Mouse (Mus musculus) limb, embryonic 11.5 days (tissue): ENCODE data around the gene Sugp1. TPM values are rescaled to one million over a fixed set of nuclear protein-coding genes. Genes with fewer than 3 reads are reported as not detected.

Experiments used
- ATAC-seq: fragments of 200-750 bp; cut with Nextera tagmentation; 2 replicates; pipeline ENCODE4 v1.8.0; 2017; ENCODE audit warnings: low read depth; ENCODE audit not compliant: insufficient number of reproducible peaks, low FRiP score, low TSS enrichment
- DNase-seq: peaks from one replicate; pipeline ENCODE4 v3.0.0-alpha.2; 2015; ENCODE audit warnings: low spot score
- H3K27ac ChIP-seq: fragments of 300-500 bp; sonication (generic); replicated peaks from 2 replicates; pipeline ENCODE4 v1.5.1; 2014; ENCODE audit warnings: low read depth, mild to moderate bottlenecking, low read length
- H3K27me3 ChIP-seq: fragments of 300-500 bp; sonication (generic); 2 replicates; pipeline ENCODE4 v1.6.1; 2014; ENCODE audit warnings: mild to moderate bottlenecking, low read length, mixed read lengths; ENCODE audit not compliant: control insufficient read depth, insufficient read depth
- H3K36me3 ChIP-seq: fragments of 300-500 bp; sonication (generic); 2 replicates; pipeline ENCODE4 v1.6.1; 2014; ENCODE audit warnings: mild to moderate bottlenecking, low read length, moderate library complexity, mixed read lengths; ENCODE audit not compliant: control insufficient read depth, insufficient read depth
- H3K4me1 ChIP-seq: fragments of 300-500 bp; sonication (generic); 2 replicates; pipeline ENCODE4 v1.6.1; 2014; ENCODE audit warnings: low read length, mixed read lengths; ENCODE audit not compliant: control insufficient read depth, insufficient read depth
- H3K4me2 ChIP-seq: fragments of 300-500 bp; sonication (generic); 2 replicates; pipeline ENCODE4 v1.6.1; 2014; ENCODE audit warnings: low read depth, mild to moderate bottlenecking, moderate library complexity; ENCODE audit not compliant: severe bottlenecking
- H3K4me3 ChIP-seq: fragments of 300-500 bp; sonication (generic); 2 replicates; pipeline ENCODE4 v1.5.1; 2014; ENCODE audit warnings: low read depth, low read length
- H3K9ac ChIP-seq: fragments of 300-500 bp; sonication (generic); 2 replicates; pipeline ENCODE4 v1.6.1; 2014; ENCODE audit warnings: mild to moderate bottlenecking, low read length
- H3K9me3 ChIP-seq: fragments of 300-500 bp; sonication (generic); 2 replicates; pipeline ENCODE4 v1.6.1; 2016; ENCODE audit warnings: low read length; ENCODE audit not compliant: control insufficient read depth
- WGBS: fragments of 180-500 bp; shearing (Covaris S2); extraction: QIAGEN DNeasy Blood & Tissue Kit; methylation state at CpG from one replicate; pipeline ENCODE4 v1.1.7; 2014; 5-methylcytosine and 5-hydroxymethylcytosine counted together
- polyA plus RNA-seq: library from polyadenylated mRNA; unstranded; fragments of >200 nt; fragmentation: Nextera tagmentation; extraction: Ambion mirVana; gene quantifications from 2 replicates; pipeline ENCODE4 v1.2.1, GENCODE M21; 2014

Gene Sugp1
- polyA plus RNA-seq, 1 experiment from 2014 or later = 39.1 TPM

GRCm38 (mm10) chr8:70087237-70087636 is 44.6 kb downstream of the Sugp1 start:
- Histone ChIP-seq H3K4me3 (no peak overlapping the region), H3K27me3 (peaks cover 79% of the 10 kb centered on the region), H3K9me3 (no peaks in the 10 kb centered on the region), H3K4me1 (peaks cover 15% of the 10 kb centered on the region), H3K9ac (no peak overlapping the region), H3K27ac (no peak overlapping the region), H3K4me2 (no peak overlapping the region), H3K36me3 (no peaks in the 10 kb centered on the region)
- no peak for DNase-seq
- ATAC-seq = no peak
- 8% methylated on average over 7 of the region's 7 CpGs for WGBS

- peak; percentile 41; the same call in 1 of the 2 replicates for ATAC-seq
- Histone ChIP-seq H3K27ac (no peak overlapping the region), H3K27me3 (peaks cover 73% of the 10 kb centered on the region), H3K4me1 (peaks cover 15% of the 10 kb centered on the region), H3K9ac (peak overlapping the region; percentile 35; the same call in 1 of the 2 replicates), H3K4me3 (peak overlapping the region; percentile 31), H3K9me3 (no peaks in the 10 kb centered on the region), H3K4me2 (peak overlapping the region; percentile 78), H3K36me3 (no peaks in the 10 kb centered on the region)
- WGBS = 5% methylated on average over 56 of the region's 56 CpGs
- peak; percentile 80 for DNase-seq
These were observed 45.4 kb downstream of the Sugp1 start for GRCm38 (mm10) chr8:70087836-70088650.

GRCm38 (mm10) chr8:70089296-70089960 is 46.8 kb downstream of the Sugp1 start:
- H3K27me3 ChIP-seq = peaks cover 60% of the 10 kb centered on the region
- ATAC-seq = no peak
- WGBS = 67% methylated on average over 9 of the region's 9 CpGs

GRCm38 (mm10) chr8:70092786-70093185 is 50.2 kb downstream of the Sugp1 start:
- no peak for DNase-seq
- Histone ChIP-seq H3K27me3 (peaks cover 27% of the 10 kb centered on the region), H3K4me1 (peaks cover 4% of the 10 kb centered on the region; the same call in 1 of the 2 replicates)

More at GRCm38 (mm10) chr8:70089296-70089960, 46.8 kb downstream of the Sugp1 start:
- Histone ChIP-seq H3K4me1 (peaks cover 6% of the 10 kb centered on the region), H3K27ac (no peak overlapping the region), H3K36me3 (no peaks in the 10 kb centered on the region), H3K9me3 (no peaks in the 10 kb centered on the region), H3K4me3 (no peak overlapping the region), H3K4me2 (no peak overlapping the region), H3K9ac (no peak overlapping the region)
- DNase-seq = no peak

GRCm38 (mm10) chr8:70099276-70099675 is 56.7 kb downstream of the Sugp1 start:
- Histone ChIP-seq H3K9ac (no peak overlapping the region), H3K9me3 (no peaks in the 10 kb centered on the region), H3K36me3 (no peaks in the 10 kb centered on the region), H3K4me2 (no peak overlapping the region), H3K4me1 (no peaks in the 10 kb centered on the region), H3K27me3 (no peaks in the 10 kb centered on the region), H3K4me3 (no peak overlapping the region), H3K27ac (no peak overlapping the region)
- ATAC-seq = no peak
- DNase-seq = no peak
- 70% methylated on average over 8 of the region's 8 CpGs for WGBS

More at GRCm38 (mm10) chr8:70092786-70093185, 50.2 kb downstream of the Sugp1 start:
- Histone ChIP-seq H3K4me2 (no peak overlapping the region), H3K36me3 (no peaks in the 10 kb centered on the region), H3K9ac (no peak overlapping the region), H3K4me3 (no peak overlapping the region), H3K9me3 (no peaks in the 10 kb centered on the region), H3K27ac (no peak overlapping the region)
- ATAC-seq = no peak
- 49% methylated on average over 8 of the region's 8 CpGs for WGBS

GRCm38 (mm10) chr8:70100241-70100640 is 57.6 kb downstream of the Sugp1 start:
- no peak overlapping the region for H3K9ac ChIP-seq
- no peaks in the 10 kb centered on the region for H3K4me1 ChIP-seq
- no peaks in the 10 kb centered on the region for H3K27me3 ChIP-seq
- H3K4me3 ChIP-seq = no peak overlapping the region
- H3K4me2 ChIP-seq = no peak overlapping the region
- H3K36me3 ChIP-seq = no peaks in the 10 kb centered on the region
- ATAC-seq (no peak), DNase-seq (no peak)
- no peak overlapping the region for H3K27ac ChIP-seq
- no peaks in the 10 kb centered on the region for H3K9me3 ChIP-seq
- 81% methylated on average over 8 of the region's 8 CpGs for WGBS

- DNase-seq (no peak), ATAC-seq (no peak)
- peaks cover 3% of the 10 kb centered on the region; the same call in 1 of the 2 replicates for H3K27me3 ChIP-seq
These were observed 61.9 kb downstream of the Sugp1 start for GRCm38 (mm10) chr8:70104506-70104905.

GRCm38 (mm10) chr8:70104922-70105321 is 62.3 kb downstream of the Sugp1 start:
- H3K4me3 ChIP-seq = no peak overlapping the region
- no peak for ATAC-seq
- H3K27me3 ChIP-seq = peaks cover 3% of the 10 kb centered on the region
- 79% methylated on average over 7 of the region's 7 CpGs for WGBS
- no peaks in the 10 kb centered on the region for H3K4me1 ChIP-seq
- H3K27ac ChIP-seq = no peak overlapping the region
- no peaks in the 10 kb centered on the region for H3K9me3 ChIP-seq
- no peak overlapping the region for H3K4me2 ChIP-seq
- no peak overlapping the region for H3K9ac ChIP-seq
- DNase-seq = no peak
- H3K36me3 ChIP-seq = no peaks in the 10 kb centered on the region

More at GRCm38 (mm10) chr8:70104506-70104905, 61.9 kb downstream of the Sugp1 start:
- no peaks in the 10 kb centered on the region for H3K9me3 ChIP-seq
- H3K4me2 ChIP-seq = no peak overlapping the region
- H3K4me3 ChIP-seq = no peak overlapping the region
- no peaks in the 10 kb centered on the region for H3K4me1 ChIP-seq
- no peak overlapping the region for H3K9ac ChIP-seq
- WGBS = 21% methylated on average over 6 of the region's 6 CpGs
- H3K36me3 ChIP-seq = no peaks in the 10 kb centered on the region
- H3K27ac ChIP-seq = no peak overlapping the region
